Mouse (Mus musculus): Measurements from ENCODE around the gene Pin1rt1.

- TF ChIP-seq GATA1 (IDR thresholded peaks at IDR 0.05; ENCODE audit: low read length) (no peak), TAL1 (IDR thresholded peaks at IDR 0.05; ENCODE audit: low read length) (no peak)
Measured at GRCm38 (mm10) chr2:104716279-104716678, at the start of gene Pin1rt1.

All from erythroblast, embryonic 14.5 days (primary cell).